Mouse (Mus musculus) testis, adult 2 months (tissue): ENCODE results near the gene Ip6k3.

Experiments used
- CTCF ChIP-seq: fragments of 200-500 bp; IDR thresholded peaks from 2 replicates; pipeline ENCODE4 v1.5.1; 2012; ENCODE audit warnings: low read depth, mild to moderate bottlenecking, inconsistent platforms, low read length, moderate library complexity; ENCODE audit not compliant: control insufficient read depth, insufficient read depth, insufficient replicate concordance
- POLR2A ChIP-seq: fragments of 200-500 bp; IDR thresholded peaks from 2 replicates; pipeline ENCODE4 v1.6.1; 2012; ENCODE audit warnings: low read depth, mild to moderate bottlenecking, inconsistent platforms, low read length, moderate library complexity; ENCODE audit not compliant: control insufficient read depth

DNA sequence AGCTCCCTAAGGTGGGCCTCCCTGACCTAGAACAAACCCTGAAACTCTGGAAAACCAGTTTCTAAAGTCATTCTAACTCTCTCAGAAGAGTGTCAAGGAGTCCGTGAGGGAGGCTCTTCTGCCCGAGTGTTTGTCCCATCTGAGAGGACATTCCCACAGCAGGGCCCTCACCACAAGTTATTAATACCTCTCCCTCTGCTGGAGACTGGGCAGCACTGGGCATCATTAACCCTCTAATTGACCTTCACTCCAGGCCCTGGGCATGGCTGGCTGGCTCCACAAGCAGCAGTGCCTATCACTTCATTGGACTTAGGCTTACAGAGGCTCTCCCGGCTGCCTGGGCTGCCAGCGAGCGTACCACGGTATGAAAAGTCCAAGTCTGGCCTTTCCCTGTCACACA is 9.2 kb downstream of the Ip6k3 start:
- TF ChIP-seq POLR2A (no peak), CTCF (no peak)
